Mouse (Mus musculus) small intestine, adult 2 months (tissue): Measurements from ENCODE around the gene Suclg1.

Experiments
- CTCF ChIP-seq: fragments of 200-500 bp; IDR thresholded peaks from 2 replicates; pipeline ENCODE4 v1.5.1; 2012; ENCODE audit warnings: low read depth, mild to moderate bottlenecking, control low read depth, inconsistent platforms, low read length, moderate library complexity, mixed read lengths; ENCODE audit not compliant: insufficient replicate concordance, insufficient read length; ENCODE audit errors: extremely low read depth
- POLR2A ChIP-seq: fragments of 200-500 bp; IDR thresholded peaks from 2 replicates; pipeline ENCODE4 v1.6.1; 2012; ENCODE audit warnings: low read depth, mild to moderate bottlenecking, control low read depth, inconsistent platforms, low read length, moderate library complexity

- TF ChIP-seq CTCF (no peak), POLR2A (no peak)
Observed at GRCm38 (mm10) chr6:73254307-73255228, 6.4 kb downstream of the Suclg1 start.
